Mouse (Mus musculus) liver, embryonic 12.5 days (tissue): ENCODE measurements around the gene Man1a. TPM values are rescaled to one million over a fixed set of nuclear protein-coding genes. Genes with fewer than 3 reads are reported as not detected.

Experiments
- ATAC-seq: fragments of 200-750 bp; cut with Nextera tagmentation; 2 replicates; pipeline ENCODE4 v1.8.0; 2017; ENCODE audit warnings: moderate number of reproducible peaks, mild to moderate bottlenecking, moderate library complexity
- H3K27ac ChIP-seq: fragments of 300-500 bp; sonication (generic); 2 replicates; pipeline ENCODE4 v1.5.1; 2016; ENCODE audit warnings: mild to moderate bottlenecking
- H3K27me3 ChIP-seq: fragments of 300-500 bp; sonication (generic); replicated peaks from 2 replicates; pipeline ENCODE4 v1.6.1; 2016; ENCODE audit warnings: mild to moderate bottlenecking, moderate library complexity
- H3K36me3 ChIP-seq: fragments of 300-500 bp; sonication (generic); 2 replicates; pipeline ENCODE4 v1.6.1; 2016; ENCODE audit warnings: mild to moderate bottlenecking, moderate library complexity
- H3K4me1 ChIP-seq: fragments of 300-500 bp; sonication (generic); 2 replicates; pipeline ENCODE4 v1.6.1; 2016
- H3K4me2 ChIP-seq: fragments of 300-500 bp; sonication (generic); 2 replicates; pipeline ENCODE4 v1.6.1; 2016; ENCODE audit warnings: mild to moderate bottlenecking, moderate library complexity
- H3K4me3 ChIP-seq: fragments of 300-500 bp; sonication (generic); 2 replicates; pipeline ENCODE4 v1.5.1; 2016; ENCODE audit warnings: mild to moderate bottlenecking, moderate library complexity
- H3K9ac ChIP-seq: fragments of 300-500 bp; sonication (generic); 2 replicates; pipeline ENCODE4 v1.6.1; 2016; ENCODE audit warnings: mild to moderate bottlenecking, moderate library complexity
- H3K9me3 ChIP-seq: fragments of 300-500 bp; sonication (generic); replicated peaks from 2 replicates; pipeline ENCODE4 v1.6.1; 2016; ENCODE audit warnings: mild to moderate bottlenecking, moderate library complexity
- WGBS: fragments of 180-500 bp; shearing (Covaris S2); methylation state at CpG from one replicate; pipeline ENCODE4 v1.1.7; 2016; ENCODE audit not compliant: insufficient replicate concordance; 5-methylcytosine and 5-hydroxymethylcytosine counted together
- polyA plus RNA-seq: library from polyadenylated mRNA; unstranded; fragments of >200 nt; fragmentation: Nextera tagmentation; extraction: Ambion mirVana; gene quantifications from 2 replicates; pipeline ENCODE4 v1.2.1, GENCODE M21; 2016

The Man1a gene
- polyA plus RNA-seq: 16.1 and 16.8 TPM in 2 replicates

GRCm38 (mm10) chr10:54076420-54076819, at the start of gene Man1a:
Gene Man1a (minus strand): TSS chr10:54076609.
- peak within 1 kb of the TSS; percentile 93 for H3K4me2 ChIP-seq
- H3K4me1 ChIP-seq: peaks cover 40% of the 10 kb centered on the region
- peak within 1 kb of the TSS; percentile 95 for H3K9ac ChIP-seq
- no peak for ATAC-seq
- H3K4me3 ChIP-seq: peak within 1 kb of the TSS; percentile 93
- peaks cover 14% of the 10 kb centered on the region for H3K36me3 ChIP-seq
- no peaks in the 10 kb centered on the region for H3K9me3 ChIP-seq
- no peaks in the 10 kb centered on the region for H3K27me3 ChIP-seq
- peak within 1 kb of the TSS; percentile 83 for H3K27ac ChIP-seq
- 8% methylated on average over 4 of the region's 4 CpGs for WGBS

GRCm38 (mm10) chr10:54121816-54122215, 45.4 kb upstream of the Man1a start:
- H3K4me1 ChIP-seq: 0 out of 2 replicates have a peak, but pooled peaks cover 2% of the 10 kb centered on the region
- no peak overlapping the region for H3K4me2 ChIP-seq
- H3K4me3 ChIP-seq: no peak overlapping the region
- H3K9me3 ChIP-seq: no peaks in the 10 kb centered on the region
- H3K27ac ChIP-seq: no peak overlapping the region
- no peak for ATAC-seq
- WGBS: 76% methylated on average over 4 of the region's 4 CpGs
- no peaks in the 10 kb centered on the region for H3K36me3 ChIP-seq
- no peaks in the 10 kb centered on the region for H3K27me3 ChIP-seq
- H3K9ac ChIP-seq: no peak overlapping the region

GRCm38 (mm10) chr10:54120375-54120774, 44.0 kb upstream of the Man1a start:
- ATAC-seq: no peak
- 0 out of 2 replicates have a peak, but pooled peaks cover 2% of the 10 kb centered on the region for H3K4me1 ChIP-seq
- H3K4me2 ChIP-seq: no peak overlapping the region
- H3K4me3 ChIP-seq: no peak overlapping the region
- H3K9me3 ChIP-seq: no peaks in the 10 kb centered on the region
- WGBS: 54% methylated on average over 2 of the region's 2 CpGs
- H3K27me3 ChIP-seq: no peaks in the 10 kb centered on the region
- no peaks in the 10 kb centered on the region for H3K36me3 ChIP-seq
- H3K9ac ChIP-seq: no peak overlapping the region
- H3K27ac ChIP-seq: no peak overlapping the region

GRCm38 (mm10) chr10:54119303-54119702, 42.9 kb upstream of the Man1a start:
- Histone ChIP-seq H3K9me3 (no peaks in the 10 kb centered on the region), H3K27ac (no peak overlapping the region), H3K4me3 (no peak overlapping the region), H3K4me2 (no peak overlapping the region), H3K36me3 (no peaks in the 10 kb centered on the region), H3K27me3 (no peaks in the 10 kb centered on the region), H3K9ac (no peak overlapping the region), H3K4me1 (0 out of 2 replicates have a peak, but pooled peaks cover 2% of the 10 kb centered on the region)
- 46% methylated on average over 2 of the region's 2 CpGs for WGBS
- ATAC-seq: no peak

- no peak for ATAC-seq
- Histone ChIP-seq H3K27ac (0 out of 2 replicates have a peak overlapping the region, but pooled peaks have one; percentile 25), H3K4me2 (no peak overlapping the region), H3K9me3 (no peaks in the 10 kb centered on the region), H3K36me3 (no peaks in the 10 kb centered on the region), H3K4me1 (0 out of 2 replicates have a peak, but pooled peaks cover 2% of the 10 kb centered on the region), H3K27me3 (no peaks in the 10 kb centered on the region), H3K9ac (no peak overlapping the region), H3K4me3 (no peak overlapping the region)
- WGBS: 29% methylated on average over 4 of the region's 4 CpGs
Measured at GRCm38 (mm10) chr10:54118223-54118912, 42.0 kb upstream of the Man1a start.

- Histone ChIP-seq H3K36me3 (no peaks in the 10 kb centered on the region), H3K9me3 (no peaks in the 10 kb centered on the region), H3K4me3 (no peak overlapping the region), H3K27ac (0 out of 2 replicates have a peak overlapping the region, but pooled peaks have one; percentile 25), H3K27me3 (no peaks in the 10 kb centered on the region), H3K4me1 (0 out of 2 replicates have a peak, but pooled peaks cover 2% of the 10 kb centered on the region), H3K4me2 (no peak overlapping the region), H3K9ac (no peak overlapping the region)
- peak; percentile 68 for ATAC-seq
- 13% methylated on average over 4 of the region's 4 CpGs for WGBS
Measured at GRCm38 (mm10) chr10:54117763-54118162, 41.4 kb upstream of the Man1a start.

GRCm38 (mm10) chr10:54103671-54104070, 27.3 kb upstream of the Man1a start:
- H3K4me1 ChIP-seq: no peaks in the 10 kb centered on the region
- WGBS: 75% methylated on average over 4 of the region's 4 CpGs
- H3K9me3 ChIP-seq: no peaks in the 10 kb centered on the region
- ATAC-seq: no peak
- H3K4me3 ChIP-seq: no peak overlapping the region
- H3K36me3 ChIP-seq: no peaks in the 10 kb centered on the region
- H3K9ac ChIP-seq: no peak overlapping the region
- no peak overlapping the region for H3K4me2 ChIP-seq
- no peak overlapping the region for H3K27ac ChIP-seq
- no peaks in the 10 kb centered on the region for H3K27me3 ChIP-seq

- no peak overlapping the region for H3K27ac ChIP-seq
- no peak for ATAC-seq
Measured at GRCm38 (mm10) chr10:54092081-54092480, 15.7 kb upstream of the Man1a start.

GRCm38 (mm10) chr10:54089923-54090322, 13.5 kb upstream of the Man1a start:
- Histone ChIP-seq H3K36me3 (no peaks in the 10 kb centered on the region), H3K27ac (no peak overlapping the region), H3K4me3 (no peak overlapping the region), H3K4me1 (no peaks in the 10 kb centered on the region), H3K4me2 (no peak overlapping the region), H3K27me3 (no peaks in the 10 kb centered on the region), H3K9me3 (no peaks in the 10 kb centered on the region), H3K9ac (no peak overlapping the region)
- ATAC-seq: no peak
- 67% methylated on average over 6 of the region's 6 CpGs for WGBS

More at GRCm38 (mm10) chr10:54092081-54092480, 15.7 kb upstream of the Man1a start:
- H3K9me3 ChIP-seq: no peaks in the 10 kb centered on the region
- no peak overlapping the region for H3K4me2 ChIP-seq
- no peaks in the 10 kb centered on the region for H3K4me1 ChIP-seq
- H3K9ac ChIP-seq: no peak overlapping the region
- H3K36me3 ChIP-seq: no peaks in the 10 kb centered on the region
- no peaks in the 10 kb centered on the region for H3K27me3 ChIP-seq
- H3K4me3 ChIP-seq: no peak overlapping the region

- no peak overlapping the region for H3K27ac ChIP-seq
- H3K4me2 ChIP-seq: no peak overlapping the region
- no peak overlapping the region for H3K4me3 ChIP-seq
- H3K9me3 ChIP-seq: no peaks in the 10 kb centered on the region
- whole genome bisulfite sequencing: 79% methylated on average over 3 of the region's 3 CpGs
- no peaks in the 10 kb centered on the region for H3K36me3 ChIP-seq
- ATAC-seq: no peak
- H3K27me3 ChIP-seq: no peaks in the 10 kb centered on the region
- no peaks in the 10 kb centered on the region for H3K4me1 ChIP-seq
- H3K9ac ChIP-seq: no peak overlapping the region
Measured at GRCm38 (mm10) chr10:54087346-54087745, 10.9 kb upstream of the Man1a start.

- no peak overlapping the region for H3K27ac ChIP-seq
- H3K9ac ChIP-seq: no peak overlapping the region
- H3K4me1 ChIP-seq: no peaks in the 10 kb centered on the region
- H3K36me3 ChIP-seq: no peaks in the 10 kb centered on the region
- no peaks in the 10 kb centered on the region for H3K27me3 ChIP-seq
- 62% methylated on average over 2 of the region's 2 CpGs for WGBS
- ATAC-seq: no peak
- H3K4me2 ChIP-seq: no peak overlapping the region
- H3K4me3 ChIP-seq: no peak overlapping the region
- H3K9me3 ChIP-seq: no peaks in the 10 kb centered on the region
Measured at GRCm38 (mm10) chr10:54085073-54085472, 8.7 kb upstream of the Man1a start.

- peak overlapping the region; percentile 93; the same call in 1 of the 2 replicates for H3K4me3 ChIP-seq
- WGBS: 56% methylated on average over 3 of the region's 3 CpGs
- no peak overlapping the region for H3K4me2 ChIP-seq
- peaks cover 35% of the 10 kb centered on the region for H3K4me1 ChIP-seq
- no peaks in the 10 kb centered on the region for H3K27me3 ChIP-seq
- no peaks in the 10 kb centered on the region for H3K9me3 ChIP-seq
- ATAC-seq: no peak
- peaks cover 8% of the 10 kb centered on the region for H3K36me3 ChIP-seq
- H3K9ac ChIP-seq: 0 out of 2 replicates have a peak overlapping the region, but pooled peaks have one; percentile 95
- no peak overlapping the region for H3K27ac ChIP-seq
Measured at GRCm38 (mm10) chr10:54077005-54077404, 596 bp upstream of the Man1a start.
